Mouse (Mus musculus) E14TG2a.4 (cell line): ENCODE measurements around the gene 4933405O20Rik.

Source experiments
- CTCF ChIP-seq: conservative IDR thresholded peaks from 2 replicates; pipeline ENCODE4 v1.5.1; 2014; ENCODE audit warnings: low read length
- NANOG ChIP-seq: IDR thresholded peaks from 2 replicates; pipeline ENCODE4 v1.6.1; 2014; ENCODE audit warnings: borderline replicate concordance, low read length, mixed read lengths

DNA sequence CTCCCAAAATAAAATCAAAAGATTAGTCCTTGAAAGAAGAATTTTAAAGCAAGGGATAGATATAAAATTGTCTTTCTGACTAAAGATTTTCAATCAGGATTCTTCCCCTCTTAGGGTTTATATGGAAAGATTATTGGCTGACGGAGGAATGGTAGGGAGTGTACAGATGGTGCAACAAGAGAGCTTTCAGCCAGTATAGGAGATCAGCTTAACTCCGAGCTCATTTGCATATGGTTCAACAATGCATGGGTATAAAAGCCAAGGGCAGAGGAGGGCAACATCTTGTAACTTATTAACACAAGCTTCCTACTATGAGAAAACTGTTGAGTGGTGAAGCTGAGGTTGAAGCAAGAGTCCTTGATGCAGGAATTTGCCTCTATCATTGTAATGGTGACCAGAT lies 34.2 kb downstream of the 4933405O20Rik start:
- TF ChIP-seq CTCF (no peak), NANOG (no peak)
